Mouse (Mus musculus) myocyte (in vitro differentiated cells): ENCODE measurements around the gene Msh6.

Experiments
- E2F4 ChIP-seq: IDR thresholded peaks from one replicate; pipeline ENCODE4 v1.6.1; 2011; ENCODE audit warnings: mild to moderate bottlenecking, control low read depth, moderate library complexity; ENCODE audit not compliant: insufficient read depth
- MAX ChIP-seq: IDR thresholded peaks from one replicate; pipeline ENCODE4 v1.6.1; 2011; ENCODE audit warnings: low read depth, mild to moderate bottlenecking, control low read depth
- MYOD1 ChIP-seq, 3 experiments: IDR thresholded peaks; one replicate each; pipeline ENCODE4 v1.6.1; 2011; ENCODE audit warnings: control low read depth in 2 of 3, low read depth in 2 of 3, mild to moderate bottlenecking in 2 of 3, moderate library complexity in 1 of 3; ENCODE audit not compliant: insufficient read length in 2 of 3, control insufficient read depth in 1 of 3
- MYOG ChIP-seq, 3 experiments: IDR thresholded peaks; one replicate each; pipeline ENCODE4 v1.6.1; 2011; ENCODE audit warnings: control low read depth in 2 of 3, low read depth in 2 of 3, mild to moderate bottlenecking in 2 of 3; ENCODE audit not compliant: insufficient read length in 2 of 3, control insufficient read depth in 1 of 3, insufficient read depth in 1 of 3
- POLR2A ChIP-seq: IDR thresholded peaks from one replicate; pipeline ENCODE4 v1.6.1; 2011; ENCODE audit warnings: low read depth, mild to moderate bottlenecking, control low read depth, moderate library complexity; ENCODE audit not compliant: insufficient read length
- POLR2AphosphoS2 ChIP-seq: IDR thresholded peaks from one replicate; pipeline ENCODE4 v1.6.1; 2011; ENCODE audit warnings: low read depth, control low read depth; ENCODE audit not compliant: insufficient read length
- USF1 ChIP-seq: IDR thresholded peaks from one replicate; pipeline ENCODE4 v1.6.1; 2011; ENCODE audit warnings: low read depth, mild to moderate bottlenecking, control low read depth, moderate library complexity

DNA sequence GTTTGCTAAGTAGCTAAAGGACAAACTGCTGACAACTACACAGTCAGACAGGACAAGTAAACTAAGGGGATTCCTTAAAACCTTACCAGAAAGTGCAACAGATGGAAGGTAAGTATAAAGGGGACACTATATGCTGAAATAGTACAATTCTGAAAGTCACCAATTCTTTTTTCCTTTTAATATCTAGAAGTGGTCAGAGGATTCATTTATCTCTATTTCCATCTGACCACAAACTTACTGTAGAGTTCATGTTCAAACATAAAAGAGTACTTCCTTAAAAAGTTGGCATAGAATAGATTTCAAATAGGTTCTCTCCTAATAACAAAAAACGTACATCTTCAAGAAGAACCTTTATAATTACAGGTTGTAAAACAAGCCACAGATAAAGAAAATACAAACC lies 18.5 kb downstream of the Msh6 start:
- TF ChIP-seq POLR2A = no peak
- no peak for TF ChIP-seq MAX
- TF ChIP-seq MYOG (IDR thresholded peaks at IDR 0.05; ENCODE audit: control insufficient read depth in 1 of 3, insufficient read depth in 1 of 3, insufficient read length in 2 of 3, low read depth in 2 of 3) = no peak
- TF ChIP-seq POLR2AphosphoS2 = no peak
- no peak for TF ChIP-seq USF1
- TF ChIP-seq E2F4 = no peak
- no peak for TF ChIP-seq MYOD1 (IDR thresholded peaks at IDR 0.05; ENCODE audit: control insufficient read depth in 1 of 3, insufficient read length in 2 of 3, low read depth in 2 of 3)
